ENCODE assay signal across 8 mouse cellular contexts in the genomic region with DNA sequence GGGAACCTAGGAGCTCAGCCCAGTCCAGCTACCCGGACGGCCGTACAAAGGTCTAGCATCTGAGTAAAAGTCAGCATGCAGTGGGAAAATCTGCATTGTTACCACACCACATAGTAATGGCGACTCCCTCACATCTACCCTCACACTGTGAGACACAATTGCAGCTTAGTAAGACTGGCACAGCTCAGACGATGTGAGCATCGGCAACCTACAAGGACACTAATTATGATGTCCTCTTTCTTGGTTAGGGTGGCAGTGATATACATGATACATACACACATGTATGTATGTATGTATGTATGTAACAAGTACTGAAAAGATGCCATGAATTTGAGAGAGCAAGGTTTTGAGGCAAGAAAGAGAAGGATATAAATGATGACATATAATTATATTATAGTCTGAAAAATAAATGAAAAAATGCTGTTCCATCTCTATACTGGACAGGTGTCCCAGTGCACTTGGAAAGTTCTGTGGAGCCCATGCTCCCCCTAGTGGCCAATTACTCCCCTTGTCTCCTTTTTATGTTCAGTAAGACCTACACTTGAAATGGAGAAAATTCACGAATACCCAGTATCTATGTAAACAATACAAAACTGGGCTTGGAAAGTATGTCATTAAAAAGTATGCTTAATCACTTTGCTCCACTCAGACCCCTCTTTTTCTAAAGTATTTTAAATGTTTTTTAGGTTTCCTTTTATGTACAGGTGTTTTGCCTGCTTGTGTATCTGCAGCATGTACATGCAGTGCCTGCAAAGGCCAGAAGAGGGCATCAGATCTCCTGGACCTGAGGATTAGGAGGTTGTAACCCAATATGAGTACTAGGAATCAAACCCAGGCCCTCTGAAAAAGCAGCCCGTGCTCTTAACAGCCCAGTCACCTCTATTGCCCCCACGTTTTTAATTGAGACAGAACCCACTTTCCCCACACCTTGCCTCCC. TPM values are rescaled to one million over a fixed set of nuclear protein-coding genes. Genes with fewer than 3 reads are reported as not detected.
DNase-seq lines count a peak whose midpoint lies in the region; ATAC-seq and TF ChIP-seq lines count a peak whose summit lies in the region.

No protein-coding gene starts in this region.

- no peak overlapping the region for H3K4me3 ChIP-seq in E14TG2a.4 (replicated peaks; ENCODE audit: low read length)
- H3K4me3 ChIP-seq in forebrain, embryonic 12.5 days (replicated peaks), result no peak overlapping the region
- H3K4me3 ChIP-seq in neural tube, embryonic 12.5 days, result no peak overlapping the region

- H3K27me3 ChIP-seq in E14TG2a.4 (ENCODE audit: insufficient read depth, low read length), result no peaks in the 10 kb centered on the region
- H3K27me3 ChIP-seq in forebrain, embryonic 12.5 days, result no peaks in the 10 kb centered on the region
- H3K27me3 ChIP-seq in neural tube, embryonic 12.5 days (replicated peaks), result no peaks in the 10 kb centered on the region

- no peak overlapping the region for H3K27ac ChIP-seq in forebrain, embryonic 12.5 days
- H3K27ac ChIP-seq in neural tube, embryonic 12.5 days, result no peak overlapping the region

- TF ChIP-seq CTCF in E14TG2a.4 (conservative IDR thresholded peaks at IDR 0.05; ENCODE audit: low read length), result peak; percentile 83

- no peak overlapping the region for H3K9ac ChIP-seq in forebrain, embryonic 12.5 days
- H3K9ac ChIP-seq in neural tube, embryonic 12.5 days, result no peak overlapping the region

- no peak overlapping the region for H3K4me2 ChIP-seq in forebrain, embryonic 12.5 days
- H3K4me2 ChIP-seq in neural tube, embryonic 12.5 days (replicated peaks), result no peak overlapping the region

- peaks cover 32% of the 10 kb centered on the region for H3K4me1 ChIP-seq in E14TG2a.4 (replicated peaks; ENCODE audit: low read depth, low read length)
- H3K4me1 ChIP-seq in forebrain, embryonic 12.5 days, result no peaks in the 10 kb centered on the region
- H3K4me1 ChIP-seq in neural tube, embryonic 12.5 days, result no peaks in the 10 kb centered on the region

- H3K36me3 ChIP-seq in E14TG2a.4 (ENCODE audit: insufficient read depth, low read length), result no peaks in the 10 kb centered on the region
- H3K36me3 ChIP-seq in forebrain, embryonic 12.5 days (replicated peaks), result 0 out of 2 replicates have a peak, but pooled peaks cover 4% of the 10 kb centered on the region
- peaks cover 5% of the 10 kb centered on the region; the same call in 1 of the 2 replicates for H3K36me3 ChIP-seq in neural tube, embryonic 12.5 days

- peak; percentile 20 for DNase-seq in 3134 (ENCODE audit: extremely low read depth, insufficient read length, low spot score)
- peak; percentile 54 for DNase-seq in c-Kit-positive CD71-negative TER-119-negative erythroid progenitor cells, embryonic 14.5 days (ENCODE audit: low read depth)
- DNase-seq in induced T-regulatory cell, adult 2 months (ENCODE audit: low read depth), result peak; percentile 78
- peak; percentile 72 for DNase-seq in left cerebral cortex, postnatal 4 days

- H3K9me3 ChIP-seq in E14TG2a.4 (ENCODE audit: low read length), result peaks cover 3% of the 10 kb centered on the region; the same call in 1 of the 2 replicates
- no peaks in the 10 kb centered on the region for H3K9me3 ChIP-seq in forebrain, embryonic 12.5 days
- H3K9me3 ChIP-seq in neural tube, embryonic 12.5 days, result no peaks in the 10 kb centered on the region

- peak; percentile 57 for ATAC-seq in forebrain, embryonic 12.5 days (ENCODE audit: low FRiP score)
- ATAC-seq in neural tube, embryonic 12.5 days (ENCODE audit: low FRiP score, low read depth), result peak; percentile 8; the same call in 1 of the 2 replicates
- ATAC-seq in erythroid progenitor cell, adult 5-6 weeks (replicated peaks; ENCODE audit: low FRiP score, poor library complexity, severe bottlenecking), result no peak

- 92% methylated on average over 9 of the region's 9 CpGs for WGBS in forebrain, embryonic 12.5 days
- 89% methylated on average over 9 of the region's 9 CpGs for WGBS in neural tube, embryonic 12.5 days

- intact Hi-C loops in left cerebral cortex, postnatal 4 days (cut with DNase I), result loop anchor here (5.0 kb wide), 1 partner anchor 674 kb away; a partner anchor contains a TSS

RNA-seq across cellular contexts. Expression of a gene that starts 57.5 kb away (rescaled TPM):
- 32.7 and 33.5 TPM in 2 replicates for polyA plus RNA-seq in forebrain, embryonic 12.5 days (2016; fragmentation: Nextera tagmentation; extraction: Ambion mirVana)
- 10 to 100 TPM; 30.2 to 35.2 TPM for total RNA-seq in left cerebral cortex, postnatal 4 days (2021)
- polyA plus RNA-seq in neural tube, embryonic 12.5 days (2016; fragmentation: Nextera tagmentation; extraction: Ambion mirVana), result 24.8 and 27.7 TPM in 2 replicates
- 2.9 and 19.5 TPM in 2 replicates for total RNA-seq in erythroid progenitor cell, adult 5-6 weeks (2015; ENCODE audit: low replicate concordance)
- total RNA-seq in erythroid progenitor cell, adult 5-6 weeks (2017; ENCODE audit: low replicate concordance), result 3.8 and 7.4 TPM in 2 replicates

Comparison
In these comparisons a context has a peak if more than half of its experiments do, and no peak if none do; other contexts are left out.
1. DNase-seq: peak in every context shown above with its lines; median percentile 78 in induced T-regulatory cell, adult 2 months; 72 in left cerebral cortex, postnatal 4 days; 54 in c-Kit-positive CD71-negative TER-119-negative erythroid progenitor cells, embryonic 14.5 days; 20 in 3134.